In the genomic region with DNA sequence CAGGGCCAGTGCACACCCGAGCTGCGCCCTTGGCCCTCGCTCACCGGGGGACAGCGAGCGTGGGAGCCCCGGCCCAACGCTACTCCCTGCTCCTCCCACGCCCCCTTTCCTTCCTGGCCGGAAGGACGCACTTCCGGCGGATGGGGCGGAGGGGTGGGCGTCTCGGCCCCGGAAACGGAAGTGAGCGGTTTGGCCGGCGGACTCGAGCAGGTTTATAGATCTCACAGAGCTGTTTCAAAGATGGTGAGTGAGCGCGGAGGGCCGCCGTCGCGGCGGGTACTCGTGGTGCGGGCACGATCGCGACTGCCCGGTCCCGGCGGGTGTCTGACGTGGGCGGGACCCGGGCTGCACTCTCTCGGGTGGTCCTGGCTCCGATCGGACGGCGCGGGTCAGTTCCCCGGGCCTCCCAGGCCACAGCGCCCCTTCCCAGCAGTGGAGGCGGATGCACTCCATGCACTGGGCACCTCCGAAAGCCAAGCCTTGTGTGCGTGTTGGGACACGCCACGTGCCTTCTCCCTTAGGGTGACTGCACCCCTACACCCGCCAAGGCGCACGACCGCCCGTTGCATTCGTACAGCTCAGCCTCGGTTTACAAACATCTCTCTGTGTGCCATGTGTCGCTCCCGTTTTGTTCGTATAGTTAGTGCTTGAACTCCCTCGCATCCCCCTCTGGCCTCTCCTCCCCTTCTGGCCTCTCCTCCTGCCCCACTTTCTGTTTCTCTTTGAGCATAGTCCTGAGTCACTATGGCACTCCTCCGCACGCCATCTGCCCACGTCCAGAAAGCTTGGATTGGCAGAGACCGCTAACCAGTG, we compare ENCODE assay signal across 8 mouse cellular contexts. TPM values are rescaled to one million over a fixed set of nuclear protein-coding genes. Genes with fewer than 3 reads are reported as not detected.
DNase-seq lines count a peak whose midpoint lies in the region; ATAC-seq and TF ChIP-seq lines count a peak whose summit lies in the region.

Pomp (plus strand) TSS at position 13 of the 813 bp plus-strand sequence.

- no peaks in the 10 kb centered on the region for H3K4me1 ChIP-seq in ES-Bruce4 (ENCODE audit: control insufficient read depth, insufficient read depth, low read length)
- peaks cover 7% of the 10 kb centered on the region; the same call in 1 of the 2 replicates for H3K4me1 ChIP-seq in forebrain, embryonic 14.5 days (ENCODE audit: control insufficient read depth, insufficient read depth, low read length)
- H3K4me1 ChIP-seq in neural tube, embryonic 15.5 days: peaks cover 29% of the 10 kb centered on the region

- peak within 1 kb of the TSS; percentile 93 for H3K4me2 ChIP-seq in forebrain, embryonic 14.5 days (ENCODE audit: low read length)
- peak within 1 kb of the TSS; percentile 92 for H3K4me2 ChIP-seq in neural tube, embryonic 15.5 days

- TF ChIP-seq CTCF in ES-Bruce4 (IDR thresholded peaks at IDR 0.05; ENCODE audit: low read depth, low read length): no peak

- no peaks in the 10 kb centered on the region for H3K27me3 ChIP-seq in ES-Bruce4 (ENCODE audit: control insufficient read depth, insufficient read depth, low read length, poor library complexity, severe bottlenecking)
- H3K27me3 ChIP-seq in forebrain, embryonic 14.5 days (replicated peaks; ENCODE audit: control insufficient read depth, insufficient read depth, low read length): no peaks in the 10 kb centered on the region
- H3K27me3 ChIP-seq in neural tube, embryonic 15.5 days (replicated peaks): no peaks in the 10 kb centered on the region

- H3K36me3 ChIP-seq in ES-Bruce4 (ENCODE audit: control insufficient read depth, insufficient read depth, low read length, poor library complexity, severe bottlenecking): peaks cover 8% of the 10 kb centered on the region
- H3K36me3 ChIP-seq in forebrain, embryonic 14.5 days (ENCODE audit: control insufficient read depth, insufficient read depth, low read length): peaks cover 30% of the 10 kb centered on the region
- H3K36me3 ChIP-seq in neural tube, embryonic 15.5 days: peaks cover 29% of the 10 kb centered on the region

- H3K27ac ChIP-seq in ES-Bruce4 (ENCODE audit: insufficient read depth, low read length): no peak within 1 kb of the TSS
- H3K27ac ChIP-seq in forebrain, embryonic 14.5 days (ENCODE audit: low read depth, low read length): peak within 1 kb of the TSS; percentile 76; the same call in 1 of the 2 replicates
- H3K27ac ChIP-seq in neural tube, embryonic 15.5 days (replicated peaks): peak within 1 kb of the TSS; percentile 87

- H3K4me3 ChIP-seq in ES-Bruce4 (ENCODE audit: low read depth, low read length): peak within 1 kb of the TSS; percentile 88
- H3K4me3 ChIP-seq in forebrain, embryonic 14.5 days (ENCODE audit: low read depth, low read length): peak within 1 kb of the TSS; percentile 99
- peak within 1 kb of the TSS; percentile 98 for H3K4me3 ChIP-seq in neural tube, embryonic 15.5 days (replicated peaks)

- no peaks in the 10 kb centered on the region for H3K9me3 ChIP-seq in ES-Bruce4 (replicated peaks; ENCODE audit: control insufficient read depth, insufficient read depth, low read length, poor library complexity, severe bottlenecking)
- H3K9me3 ChIP-seq in forebrain, embryonic 14.5 days (replicated peaks; ENCODE audit: control insufficient read depth, low read length): no peaks in the 10 kb centered on the region
- H3K9me3 ChIP-seq in neural tube, embryonic 15.5 days (replicated peaks): no peaks in the 10 kb centered on the region

- peak; percentile 91 for ATAC-seq in cerebellum, adult (ENCODE audit: insufficient number of reproducible peaks, low FRiP score, low TSS enrichment)
- ATAC-seq in forebrain, embryonic 14.5 days: peak; percentile 96
- peak; percentile 96 for ATAC-seq in neural tube, embryonic 15.5 days (ENCODE audit: low FRiP score)

- WGBS in forebrain, embryonic 14.5 days: under 1% methylated on average over 68 of the region's 68 CpGs
- under 1% methylated on average over 68 of the region's 68 CpGs for WGBS in neural tube, embryonic 15.5 days

- intact Hi-C loops in heart, postnatal 14 days (cut with DNase I): no loop called here

- peak within 1 kb of the TSS; percentile 89 for H3K9ac ChIP-seq in ES-Bruce4 (ENCODE audit: low read depth, poor library complexity, severe bottlenecking)
- H3K9ac ChIP-seq in forebrain, embryonic 14.5 days (ENCODE audit: low read length): peak within 1 kb of the TSS; percentile 81
- peak within 1 kb of the TSS; percentile 90 for H3K9ac ChIP-seq in neural tube, embryonic 15.5 days (replicated peaks)

- peak; percentile 94 for DNase-seq in forebrain, embryonic 14.5 days (ENCODE audit: low spot score)
- DNase-seq in heart, postnatal 14 days: peak; percentile 90 to 93
- DNase-seq in layer of hippocampus, adult 11-12 months (ENCODE audit: low spot score): peak; percentile 91
- DNase-seq in lung, adult 18-20 months: peak; percentile 90 to 93
- peak; percentile 91 for DNase-seq in testis, postnatal 14 days (ENCODE audit: low spot score)

- no peak for TF ChIP-seq EP300 in ES-Bruce4 (IDR thresholded peaks at IDR 0.05; ENCODE audit: insufficient read depth, low read depth, low read length)

- peak; percentile 73 for TF ChIP-seq POLR2A in ES-Bruce4 (IDR thresholded peaks at IDR 0.05; ENCODE audit: insufficient read depth, low read length)

RNA-seq across cellular contexts. Expression of gene Pomp, which starts in this region (rescaled TPM):
- polyA plus RNA-seq in ES-Bruce4 (2011; ENCODE audit: insufficient read depth, insufficient read length, low read depth, missing spikeins): 249 and 270 TPM in 2 replicates
- 513 and 580 TPM in 2 replicates for polyA plus RNA-seq in forebrain, embryonic 14.5 days (2014; fragmentation: Nextera tagmentation; extraction: Ambion mirVana)
- 100 to 1,000 TPM; 114 to 129 TPM for total RNA-seq in heart, postnatal 14 days (2021)
- polyA plus RNA-seq in neural tube, embryonic 15.5 days (2015; fragmentation: Nextera tagmentation; extraction: Ambion mirVana): 497 and 516 TPM in 2 replicates
